Mouse (Mus musculus): ENCODE measurements around the gene Zfpm1. TPM values are rescaled to one million over a fixed set of nuclear protein-coding genes. Genes with fewer than 3 reads are reported as not detected.

Zfpm1 gene
- polyA plus RNA-seq, 1 experiment from 2014 or later = 6.1 TPM

GRCm38 (mm10) chr8:122296173-122297001 is 14.4 kb downstream of the Zfpm1 start:
- H3K9ac ChIP-seq (ENCODE audit: low read length) = peak overlapping the region; percentile 58; the same call in 1 of the 2 replicates
- H3K27me3 ChIP-seq (ENCODE audit: control insufficient read depth, insufficient read depth, low read length) = no peaks in the 10 kb centered on the region
- H3K4me3 ChIP-seq (ENCODE audit: control insufficient read depth in 1 of 2, insufficient read depth in 1 of 2, low read depth in 1 of 2, low read length in 2 of 2) = no peak overlapping the region
- H3K27ac ChIP-seq (replicated peaks in 1 of 2; ENCODE audit: control insufficient read depth in 1 of 2, insufficient read depth in 1 of 2, low read depth in 2 of 2, low read length in 2 of 2) = peak overlapping the region; percentile 79 to 92
- peak; percentile 36; the same call in 1 of the 2 replicates for ATAC-seq (ENCODE audit: insufficient number of reproducible peaks, insufficient read depth, low FRiP score, low read depth)
- peaks cover 10% of the 10 kb centered on the region for H3K36me3 ChIP-seq (ENCODE audit: control insufficient read depth, insufficient read depth, low read length)
- 13% methylated on average over 24 of the region's 24 CpGs for WGBS
- H3K9me3 ChIP-seq (ENCODE audit: control insufficient read depth, low read length) = no peaks in the 10 kb centered on the region
- peaks cover 92 to 95% of the 10 kb centered on the region in 2 experiments for H3K4me1 ChIP-seq (ENCODE audit: control insufficient read depth in 2 of 2, insufficient read depth in 2 of 2, low read length in 2 of 2)
- H3K4me2 ChIP-seq (ENCODE audit: low read length) = peak overlapping the region; percentile 32

- Histone ChIP-seq H3K4me2 (ENCODE audit: low read length) (peak overlapping the region; percentile 31), H3K9me3 (ENCODE audit: control insufficient read depth, low read length) (no peaks in the 10 kb centered on the region), H3K36me3 (ENCODE audit: control insufficient read depth, insufficient read depth, low read length) (peaks cover 9% of the 10 kb centered on the region), H3K9ac (ENCODE audit: low read length) (peak overlapping the region; percentile 42; the same call in 1 of the 2 replicates), H3K4me3 (ENCODE audit: control insufficient read depth in 1 of 2, insufficient read depth in 1 of 2, low read depth in 1 of 2, low read length in 2 of 2) (no peak overlapping the region), H3K27me3 (ENCODE audit: control insufficient read depth, insufficient read depth, low read length) (no peaks in the 10 kb centered on the region), H3K4me1 (ENCODE audit: control insufficient read depth in 2 of 2, insufficient read depth in 2 of 2, low read length in 2 of 2) (peaks cover 92 to 99% of the 10 kb centered on the region in 2 experiments), H3K27ac (replicated peaks in 1 of 2; ENCODE audit: control insufficient read depth in 1 of 2, insufficient read depth in 1 of 2, low read depth in 2 of 2, low read length in 2 of 2) (peak overlapping the region; percentile 84 to 92)
- ATAC-seq (ENCODE audit: insufficient number of reproducible peaks, insufficient read depth, low FRiP score, low read depth) = peak; percentile 47
- WGBS = 20% methylated on average over 16 of the region's 16 CpGs
Observed at GRCm38 (mm10) chr8:122299581-122300254, 17.8 kb downstream of the Zfpm1 start.

- H3K27ac ChIP-seq (replicated peaks in 1 of 2; ENCODE audit: control insufficient read depth in 1 of 2, insufficient read depth in 1 of 2, low read depth in 2 of 2, low read length in 2 of 2) = peak overlapping the region; percentile 84 to 92
- ATAC-seq (ENCODE audit: insufficient number of reproducible peaks, insufficient read depth, low FRiP score, low read depth) = no peak
- 70% methylated on average over 13 of the region's 13 CpGs for WGBS
Observed at GRCm38 (mm10) chr8:122301081-122301480, 19.1 kb downstream of the Zfpm1 start.

GRCm38 (mm10) chr8:122301866-122302265 is 19.9 kb downstream of the Zfpm1 start:
- no peak overlapping the region for H3K4me3 ChIP-seq (ENCODE audit: control insufficient read depth in 1 of 2, insufficient read depth in 1 of 2, low read depth in 1 of 2, low read length in 2 of 2)
- peaks cover 72 to 82% of the 10 kb centered on the region in 2 experiments for H3K4me1 ChIP-seq (ENCODE audit: control insufficient read depth in 2 of 2, insufficient read depth in 2 of 2, low read length in 2 of 2)
- H3K4me2 ChIP-seq (ENCODE audit: low read length) = no peak overlapping the region
- H3K36me3 ChIP-seq (ENCODE audit: control insufficient read depth, insufficient read depth, low read length) = peaks cover 30% of the 10 kb centered on the region
- no peaks in the 10 kb centered on the region for H3K27me3 ChIP-seq (ENCODE audit: control insufficient read depth, insufficient read depth, low read length)
- no peaks in the 10 kb centered on the region for H3K9me3 ChIP-seq (ENCODE audit: control insufficient read depth, low read length)
- H3K27ac ChIP-seq (replicated peaks in 1 of 2; ENCODE audit: control insufficient read depth in 1 of 2, insufficient read depth in 1 of 2, low read depth in 2 of 2, low read length in 2 of 2) = peak overlapping the region; percentile 25 to 92; a peak in 3 of 4 replicates
- 41% methylated on average over 5 of the region's 5 CpGs for WGBS
- ATAC-seq (ENCODE audit: insufficient number of reproducible peaks, insufficient read depth, low FRiP score, low read depth) = no peak
- peak overlapping the region; percentile 56 for H3K9ac ChIP-seq (ENCODE audit: low read length)

More at GRCm38 (mm10) chr8:122301081-122301480, 19.1 kb downstream of the Zfpm1 start:
- no peaks in the 10 kb centered on the region for H3K9me3 ChIP-seq (ENCODE audit: control insufficient read depth, low read length)
- no peak overlapping the region for H3K4me3 ChIP-seq (ENCODE audit: control insufficient read depth in 1 of 2, insufficient read depth in 1 of 2, low read depth in 1 of 2, low read length in 2 of 2)
- no peaks in the 10 kb centered on the region for H3K27me3 ChIP-seq (ENCODE audit: control insufficient read depth, insufficient read depth, low read length)
- peak overlapping the region; percentile 28; the same call in 1 of the 2 replicates for H3K9ac ChIP-seq (ENCODE audit: low read length)
- H3K36me3 ChIP-seq (ENCODE audit: control insufficient read depth, insufficient read depth, low read length) = peaks cover 22% of the 10 kb centered on the region
- H3K4me1 ChIP-seq (ENCODE audit: control insufficient read depth in 2 of 2, insufficient read depth in 2 of 2, low read length in 2 of 2) = peaks cover 80 to 85% of the 10 kb centered on the region in 2 experiments
- 0 out of 2 replicates have a peak overlapping the region, but pooled peaks have one; percentile 31 for H3K4me2 ChIP-seq (ENCODE audit: low read length)

- 40% methylated on average over 6 of the region's 6 CpGs for WGBS
- peaks cover 45% of the 10 kb centered on the region for H3K36me3 ChIP-seq (ENCODE audit: control insufficient read depth, insufficient read depth, low read length)
- no peak overlapping the region for H3K4me3 ChIP-seq (ENCODE audit: control insufficient read depth in 1 of 2, insufficient read depth in 1 of 2, low read depth in 1 of 2, low read length in 2 of 2)
- H3K27me3 ChIP-seq (ENCODE audit: control insufficient read depth, insufficient read depth, low read length) = no peaks in the 10 kb centered on the region
- H3K9me3 ChIP-seq (ENCODE audit: control insufficient read depth, low read length) = no peaks in the 10 kb centered on the region
- no peak overlapping the region for H3K4me2 ChIP-seq (ENCODE audit: low read length)
- no peak for ATAC-seq (ENCODE audit: insufficient number of reproducible peaks, insufficient read depth, low FRiP score, low read depth)
- H3K27ac ChIP-seq (replicated peaks in 1 of 2; ENCODE audit: control insufficient read depth in 1 of 2, insufficient read depth in 1 of 2, low read depth in 2 of 2, low read length in 2 of 2) = peak overlapping the region in 1 of 2 experiments; percentile 59; a peak in 2 of 4 replicates
- peaks cover 56 to 68% of the 10 kb centered on the region in 2 experiments for H3K4me1 ChIP-seq (ENCODE audit: control insufficient read depth in 2 of 2, insufficient read depth in 2 of 2, low read length in 2 of 2)
- H3K9ac ChIP-seq (ENCODE audit: low read length) = no peak overlapping the region
Observed at GRCm38 (mm10) chr8:122303451-122303850, 21.5 kb downstream of the Zfpm1 start.

- Histone ChIP-seq H3K27ac (replicated peaks in 1 of 2; ENCODE audit: control insufficient read depth in 1 of 2, insufficient read depth in 1 of 2, low read depth in 2 of 2, low read length in 2 of 2) (no peak overlapping the region; a peak in 1 of 4 replicates), H3K27me3 (ENCODE audit: control insufficient read depth, insufficient read depth, low read length) (no peaks in the 10 kb centered on the region)
- WGBS = 32% methylated on average over 3 of the region's 3 CpGs
Observed at GRCm38 (mm10) chr8:122304058-122304457, 22.1 kb downstream of the Zfpm1 start.

GRCm38 (mm10) chr8:122306660-122307399 is 24.9 kb downstream of the Zfpm1 start:
- Histone ChIP-seq H3K4me1 (ENCODE audit: control insufficient read depth in 2 of 2, insufficient read depth in 2 of 2, low read length in 2 of 2) (peaks cover 58 to 69% of the 10 kb centered on the region in 2 experiments), H3K4me2 (ENCODE audit: low read length) (no peak overlapping the region), H3K9ac (ENCODE audit: low read length) (no peak overlapping the region), H3K36me3 (ENCODE audit: control insufficient read depth, insufficient read depth, low read length) (peaks cover 58% of the 10 kb centered on the region), H3K27ac (replicated peaks in 1 of 2; ENCODE audit: control insufficient read depth in 1 of 2, insufficient read depth in 1 of 2, low read depth in 2 of 2, low read length in 2 of 2) (no peak overlapping the region), H3K9me3 (ENCODE audit: control insufficient read depth, low read length) (no peaks in the 10 kb centered on the region), H3K27me3 (ENCODE audit: control insufficient read depth, insufficient read depth, low read length) (no peaks in the 10 kb centered on the region), H3K4me3 (ENCODE audit: control insufficient read depth in 1 of 2, insufficient read depth in 1 of 2, low read depth in 1 of 2, low read length in 2 of 2) (no peak overlapping the region)
- 74% methylated on average over 26 of the region's 26 CpGs for WGBS
- no peak for ATAC-seq (ENCODE audit: insufficient number of reproducible peaks, insufficient read depth, low FRiP score, low read depth)

More at GRCm38 (mm10) chr8:122304058-122304457, 22.1 kb downstream of the Zfpm1 start:
- Histone ChIP-seq H3K36me3 (ENCODE audit: control insufficient read depth, insufficient read depth, low read length) (peaks cover 51% of the 10 kb centered on the region), H3K4me1 (ENCODE audit: control insufficient read depth in 2 of 2, insufficient read depth in 2 of 2, low read length in 2 of 2) (peaks cover 56 to 68% of the 10 kb centered on the region in 2 experiments), H3K4me2 (ENCODE audit: low read length) (no peak overlapping the region), H3K4me3 (ENCODE audit: control insufficient read depth in 1 of 2, insufficient read depth in 1 of 2, low read depth in 1 of 2, low read length in 2 of 2) (no peak overlapping the region), H3K9ac (ENCODE audit: low read length) (no peak overlapping the region), H3K9me3 (ENCODE audit: control insufficient read depth, low read length) (no peaks in the 10 kb centered on the region)
- ATAC-seq (ENCODE audit: insufficient number of reproducible peaks, insufficient read depth, low FRiP score, low read depth) = no peak
